9 mouse cellular contexts compared by ENCODE assay signal in the genomic region with DNA sequence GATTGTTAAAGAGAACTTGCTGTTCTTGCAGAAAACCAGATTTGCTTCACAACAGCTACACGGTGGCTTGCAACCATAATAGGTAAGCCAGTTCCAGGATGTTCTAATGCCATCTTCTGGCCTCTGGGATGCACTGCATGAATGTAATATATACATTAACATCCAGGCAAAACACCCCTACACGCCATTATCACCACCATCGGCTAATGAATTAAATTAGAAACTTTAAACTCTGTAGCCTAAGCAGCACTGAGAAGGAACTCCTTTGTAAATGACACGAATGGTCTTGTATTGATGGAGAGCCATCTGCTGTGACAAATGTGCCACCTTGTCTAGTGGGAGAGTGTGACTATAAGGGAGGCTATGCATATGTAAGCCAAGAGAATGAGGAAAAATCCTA. TPM values are rescaled to one million over a fixed set of nuclear protein-coding genes. Genes with fewer than 3 reads are reported as not detected.
A peak's percentile ranks its signal among the peaks of the same experiment; 100 is the strongest.
DNase-seq lines count a peak whose midpoint lies in the region; ATAC-seq and TF ChIP-seq lines count a peak whose summit lies in the region.
"Had no signal": no experiment of that assay in that cellular context is flagged by ENCODE, and none has a peak within 500 bp of the region (broad histone marks: within the 10 kb centered on the region; RNA-seq: fewer than 3 reads in every experiment).

No protein-coding gene starts in this region.

- H3K36me3 ChIP-seq in forebrain, postnatal 0 days (ENCODE audit: insufficient read depth): no peaks in the 10 kb centered on the region
- H3K36me3 ChIP-seq in forebrain, embryonic 11.5 days (ENCODE audit: control insufficient read depth, insufficient read depth, low read length): no peaks in the 10 kb centered on the region

- no peak overlapping the region for H3K27ac ChIP-seq in forebrain, postnatal 0 days (ENCODE audit: low read depth, low read length)
- no peak overlapping the region for H3K27ac ChIP-seq in forebrain, embryonic 11.5 days (ENCODE audit: low read depth, low read length)

- intact Hi-C loops in left cerebral cortex, postnatal 4 days (cut with DNase I): no loop called here
- intact Hi-C loops in gastrocnemius, postnatal 36 days (cut with DNase I): loop anchor here (5.0 kb wide), 1 partner anchor 208 kb away; no protein-coding TSS in a partner anchor

- 38% methylated on average over 4 of the region's 4 CpGs for WGBS in forebrain, postnatal 0 days
- 62% methylated on average over 4 of the region's 4 CpGs for WGBS in forebrain, embryonic 11.5 days

- H3K4me2 ChIP-seq in forebrain, postnatal 0 days (ENCODE audit: low read depth): no peak overlapping the region
- no peak overlapping the region for H3K4me2 ChIP-seq in forebrain, embryonic 11.5 days (ENCODE audit: low read depth, low read length, severe bottlenecking)

- H3K27me3 ChIP-seq in forebrain, postnatal 0 days (ENCODE audit: insufficient read depth, low read length): no peaks in the 10 kb centered on the region
- no peaks in the 10 kb centered on the region for H3K27me3 ChIP-seq in forebrain, embryonic 11.5 days (ENCODE audit: control insufficient read depth, insufficient read depth, low read length)

- peak; percentile 32 for DNase-seq in forebrain, postnatal 0 days
- DNase-seq in forebrain, embryonic 11.5 days (ENCODE audit: low spot score): no peak
- DNase-seq in left cerebral cortex, adult 11 months (ENCODE audit: low spot score): peak; percentile 28
- no peak for DNase-seq in left cerebral cortex, postnatal 4 days
- DNase-seq in R1 (ENCODE audit: low read depth, low spot score): peak; percentile 23
- DNase-seq in retina, embryonic 14.5 days (ENCODE audit: low spot score): peak; percentile 22
- DNase-seq in kidney, postnatal 10 days: no peak
- no peak for DNase-seq in gastrocnemius, postnatal 36 days
- DNase-seq: lung, postnatal 10 days had no signal

- H3K4me1 ChIP-seq in forebrain, postnatal 0 days (ENCODE audit: insufficient read depth): no peaks in the 10 kb centered on the region
- H3K4me1 ChIP-seq in forebrain, embryonic 11.5 days (replicated peaks; ENCODE audit: control insufficient read depth, insufficient read depth, low read length): no peaks in the 10 kb centered on the region

- TF ChIP-seq CTCF in forebrain, postnatal 0 days (IDR thresholded peaks at IDR 0.05; ENCODE audit: low read depth): peak; percentile 60

- H3K4me3 ChIP-seq in forebrain, postnatal 0 days (ENCODE audit: low read depth, low read length): no peak overlapping the region
- no peak overlapping the region for H3K4me3 ChIP-seq in forebrain, embryonic 11.5 days (ENCODE audit: low read depth, low read length)

- no peak overlapping the region for H3K9ac ChIP-seq in forebrain, postnatal 0 days
- no peak overlapping the region for H3K9ac ChIP-seq in forebrain, embryonic 11.5 days (ENCODE audit: low read length)

- ATAC-seq in forebrain, postnatal 0 days: 0 out of 2 replicates have a peak, but pooled peaks have one; percentile 45
- ATAC-seq in forebrain, embryonic 11.5 days (replicated peaks; ENCODE audit: low FRiP score): no peak

- H3K9me3 ChIP-seq in forebrain, postnatal 0 days (ENCODE audit: low read length): no peaks in the 10 kb centered on the region
- H3K9me3 ChIP-seq in forebrain, embryonic 11.5 days (ENCODE audit: control insufficient read depth, low read length): no peaks in the 10 kb centered on the region

RNA-seq across cellular contexts. Expression of a gene that starts 11.5 kb away (rescaled TPM):
- total RNA-seq in forebrain, postnatal 0 days (2014; rRNA removed): 0.77 and 0.90 TPM in 2 replicates
- 0.19 and 0.25 TPM in 2 replicates for polyA plus RNA-seq in forebrain, postnatal 0 days (2015; fragmentation: Nextera tagmentation; extraction: Ambion mirVana)
- polyA plus RNA-seq in forebrain, embryonic 11.5 days (2014; fragmentation: Nextera tagmentation; extraction: Ambion mirVana): 0.11 and 0.24 TPM in 2 replicates
- under 1 TPM; 0.42 to 0.48 TPM for total RNA-seq in left cerebral cortex, postnatal 4 days (2021)
- total RNA-seq in gastrocnemius, postnatal 36 days (2021): 1 to 10 TPM; 1.0 to 1.3 TPM

Comparison
In these comparisons a context has a peak if more than half of its experiments do, and no peak if none do; other contexts are left out.
1. DNase-seq: peak in forebrain, postnatal 0 days (single experiment), left cerebral cortex, adult 11 months (single experiment), R1 (single experiment) and retina, embryonic 14.5 days (single experiment); none in forebrain, embryonic 11.5 days (single experiment), left cerebral cortex, postnatal 4 days (single experiment), kidney, postnatal 10 days (single experiment) and gastrocnemius, postnatal 36 days (0 of 2).